Mouse (Mus musculus) spleen, adult 2 months (tissue): ENCODE data around the gene Ablim1. TPM values are rescaled to one million over a fixed set of nuclear protein-coding genes. Genes with fewer than 3 reads are reported as not detected.

Experiments used
- DNase-seq, 2 experiments: peaks; one replicate each; pipeline versions ENCODE4 v3.0.0 to v3.0.0-alpha.2; 2012 to 2021; ENCODE audit warnings: low spot score in 2 of 2, low read depth in 1 of 2
- H3K27ac ChIP-seq: fragments of 200-500 bp; 2 replicates; pipeline ENCODE4 v1.5.1; 2012; ENCODE audit warnings: low read length, inconsistent platforms; ENCODE audit not compliant: insufficient read depth
- H3K27me3 ChIP-seq: fragments of 200-500 bp; 2 replicates; pipeline ENCODE4 v1.6.1; 2012; ENCODE audit warnings: mild to moderate bottlenecking, moderate library complexity, low read length, inconsistent platforms; ENCODE audit not compliant: control insufficient read depth, insufficient read depth
- H3K36me3 ChIP-seq: fragments of 200-500 bp; 2 replicates; pipeline ENCODE4 v1.6.1; 2012; ENCODE audit warnings: mild to moderate bottlenecking, low read length, inconsistent platforms; ENCODE audit not compliant: control insufficient read depth, insufficient read depth
- H3K4me1 ChIP-seq: fragments of 200-500 bp; 2 replicates; pipeline ENCODE4 v1.6.1; 2011; ENCODE audit warnings: inconsistent platforms; ENCODE audit not compliant: control insufficient read depth, insufficient read depth, insufficient read length
- H3K4me3 ChIP-seq: fragments of 200-500 bp; 2 replicates; pipeline ENCODE4 v1.5.1; 2011; ENCODE audit warnings: mild to moderate bottlenecking, inconsistent platforms; ENCODE audit not compliant: insufficient read depth, insufficient read length; ENCODE audit errors: extremely low read depth
- CTCF ChIP-seq: fragments of 200-500 bp; IDR thresholded peaks from 2 replicates; pipeline ENCODE4 v1.5.1; 2011; ENCODE audit warnings: mild to moderate bottlenecking, inconsistent platforms; ENCODE audit not compliant: insufficient read depth, insufficient read length, insufficient replicate concordance; ENCODE audit errors: extremely low read depth
- POLR2A ChIP-seq: fragments of 200-500 bp; IDR thresholded peaks from 2 replicates; pipeline ENCODE4 v1.6.1; 2011; ENCODE audit warnings: low read depth, low read length, inconsistent platforms
- WGBS: fragments of 180-500 bp; shearing (Covaris S2); methylation state at CpG from one replicate; pipeline ENCODE4 v1.1.7; 2018; 5-methylcytosine and 5-hydroxymethylcytosine counted together
- polyA plus RNA-seq: library from polyadenylated mRNA; depleted of rRNA; stranded (reverse); fragments of >200 nt; gene quantifications from 2 replicates; pipeline ENCODE4 v1.2.3, GENCODE M21; 2012

The Ablim1 gene
- polyA plus RNA-seq, 1 experiment = 53.8 TPM

GRCm38 (mm10) chr19:57164882-57165281 lies 149.8 kb downstream of the Ablim1 start:
- no peaks in the 10 kb centered on the region for H3K27me3 ChIP-seq
- WGBS = 83% methylated on average over 2 of the region's 2 CpGs
- no peak overlapping the region for H3K4me3 ChIP-seq
- TF ChIP-seq CTCF = no peak
- no peak for TF ChIP-seq POLR2A
- H3K27ac ChIP-seq = no peak overlapping the region
- no peaks in the 10 kb centered on the region for H3K36me3 ChIP-seq
- H3K4me1 ChIP-seq = no peaks in the 10 kb centered on the region
- no peak for DNase-seq

DNA sequence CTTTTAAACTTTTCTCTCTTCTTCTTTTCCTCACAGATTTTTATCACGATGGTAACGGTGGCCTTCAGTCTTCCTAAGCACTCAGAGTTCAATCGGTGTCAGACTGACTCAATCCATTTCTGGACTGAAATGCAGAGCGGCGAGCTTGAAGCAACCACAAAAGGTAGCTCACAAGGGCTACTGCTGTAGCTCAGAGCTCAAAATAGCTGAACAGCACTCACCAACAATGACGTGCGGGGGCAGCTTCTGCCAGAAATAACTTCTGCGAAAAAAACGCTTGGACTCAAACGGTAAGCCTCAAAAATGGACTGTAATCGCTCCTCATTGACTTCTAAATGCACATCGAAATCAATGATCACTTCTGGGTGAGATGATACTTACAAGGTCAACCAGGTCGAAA lies 151.4 kb downstream of the Ablim1 start:
- H3K4me1 ChIP-seq = no peaks in the 10 kb centered on the region
- WGBS = 57% methylated on average over 13 of the region's 13 CpGs

GRCm38 (mm10) chr19:57161978-57162727 lies 152.6 kb downstream of the Ablim1 start:
- no peaks in the 10 kb centered on the region for H3K27me3 ChIP-seq
- WGBS = 90% methylated on average over 11 of the region's 11 CpGs
- DNase-seq = no peak
- no peaks in the 10 kb centered on the region for H3K36me3 ChIP-seq
- no peak overlapping the region for H3K4me3 ChIP-seq
- TF ChIP-seq POLR2A (no peak), CTCF (no peak)
- H3K27ac ChIP-seq = no peak overlapping the region
- no peaks in the 10 kb centered on the region for H3K4me1 ChIP-seq

More for the DNA sequence above, 151.4 kb downstream of the Ablim1 start:
- no peak overlapping the region for H3K27ac ChIP-seq
- no peak overlapping the region for H3K4me3 ChIP-seq
- no peaks in the 10 kb centered on the region for H3K36me3 ChIP-seq
- no peak for TF ChIP-seq POLR2A
- no peak for TF ChIP-seq CTCF
- no peaks in the 10 kb centered on the region for H3K27me3 ChIP-seq
- no peak for DNase-seq

DNA sequence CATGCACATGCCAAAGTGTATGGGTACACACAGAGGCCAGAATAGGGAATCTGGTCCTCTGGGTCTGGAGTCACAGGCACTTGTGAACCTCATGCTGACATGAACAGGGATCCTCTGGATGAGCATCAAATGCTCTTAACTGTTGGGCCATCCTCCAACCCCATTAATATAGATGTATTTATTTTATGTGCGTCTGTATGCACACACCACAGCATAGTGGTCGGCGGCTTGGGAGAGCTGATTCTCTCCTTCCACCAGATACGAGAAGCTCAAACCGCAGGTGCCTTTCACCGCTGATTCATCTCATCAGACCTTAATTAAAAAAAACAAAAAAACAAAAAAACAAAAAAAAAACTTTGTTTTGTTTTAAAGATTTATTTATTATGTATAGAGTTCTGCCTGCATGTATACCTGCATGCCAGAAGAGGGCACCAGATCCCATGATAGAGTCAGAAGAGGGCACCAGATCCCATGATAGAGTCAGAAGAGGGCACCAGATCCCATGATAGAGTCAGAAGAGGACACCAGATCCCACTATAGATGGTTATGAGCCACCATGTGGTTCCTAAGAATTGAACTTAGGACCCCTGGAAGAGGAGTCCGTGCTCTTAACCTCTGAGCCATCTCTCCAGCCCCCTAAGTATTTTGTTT lies 153.6 kb downstream of the Ablim1 start:
- TF ChIP-seq POLR2A = no peak
- peak; percentile 26; the same call in 1 of the 2 replicates for TF ChIP-seq CTCF
- H3K36me3 ChIP-seq = no peaks in the 10 kb centered on the region
- no peaks in the 10 kb centered on the region for H3K4me1 ChIP-seq
- no peak overlapping the region for H3K4me3 ChIP-seq
- H3K27ac ChIP-seq = no peak overlapping the region
- 67% methylated on average over 7 of the region's 7 CpGs for WGBS
- peak; percentile 17 to 39 for DNase-seq
- H3K27me3 ChIP-seq = no peaks in the 10 kb centered on the region

DNA sequence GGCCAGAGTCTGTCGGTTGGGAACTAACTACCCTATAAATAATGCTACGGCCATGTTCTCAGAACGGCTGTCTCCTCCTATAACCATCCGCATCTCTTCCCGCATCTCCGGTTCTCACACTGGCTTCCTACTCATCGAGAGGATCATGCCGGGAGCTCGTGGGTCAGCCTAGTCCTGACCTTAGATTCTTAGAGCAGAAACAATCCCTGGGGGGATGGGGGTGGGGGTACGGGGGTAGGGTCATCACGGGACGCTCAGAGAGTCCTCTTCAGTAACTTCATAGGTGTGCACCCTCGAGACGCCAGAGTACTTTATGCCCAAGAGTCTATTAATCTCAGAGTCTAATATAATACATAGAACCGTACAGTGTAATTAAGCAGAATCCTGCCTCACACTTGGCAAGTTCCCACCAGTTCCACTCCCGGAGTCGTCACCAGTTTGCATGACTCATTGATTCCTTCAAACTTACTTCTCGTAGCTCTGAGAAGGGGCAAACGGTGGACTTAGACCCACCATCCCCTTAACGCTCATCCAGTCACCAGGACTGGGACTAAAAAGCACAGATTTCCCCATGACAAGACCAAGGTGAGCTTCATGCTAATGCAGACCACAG lies 156.9 kb downstream of the Ablim1 start:
- no peak for DNase-seq
- 76% methylated on average over 20 of the region's 20 CpGs for WGBS
- no peak overlapping the region for H3K4me3 ChIP-seq
- H3K4me1 ChIP-seq = no peaks in the 10 kb centered on the region
- H3K27me3 ChIP-seq = no peaks in the 10 kb centered on the region
- no peak overlapping the region for H3K27ac ChIP-seq
- no peak for TF ChIP-seq CTCF
- no peak for TF ChIP-seq POLR2A
- H3K36me3 ChIP-seq = no peaks in the 10 kb centered on the region

DNA sequence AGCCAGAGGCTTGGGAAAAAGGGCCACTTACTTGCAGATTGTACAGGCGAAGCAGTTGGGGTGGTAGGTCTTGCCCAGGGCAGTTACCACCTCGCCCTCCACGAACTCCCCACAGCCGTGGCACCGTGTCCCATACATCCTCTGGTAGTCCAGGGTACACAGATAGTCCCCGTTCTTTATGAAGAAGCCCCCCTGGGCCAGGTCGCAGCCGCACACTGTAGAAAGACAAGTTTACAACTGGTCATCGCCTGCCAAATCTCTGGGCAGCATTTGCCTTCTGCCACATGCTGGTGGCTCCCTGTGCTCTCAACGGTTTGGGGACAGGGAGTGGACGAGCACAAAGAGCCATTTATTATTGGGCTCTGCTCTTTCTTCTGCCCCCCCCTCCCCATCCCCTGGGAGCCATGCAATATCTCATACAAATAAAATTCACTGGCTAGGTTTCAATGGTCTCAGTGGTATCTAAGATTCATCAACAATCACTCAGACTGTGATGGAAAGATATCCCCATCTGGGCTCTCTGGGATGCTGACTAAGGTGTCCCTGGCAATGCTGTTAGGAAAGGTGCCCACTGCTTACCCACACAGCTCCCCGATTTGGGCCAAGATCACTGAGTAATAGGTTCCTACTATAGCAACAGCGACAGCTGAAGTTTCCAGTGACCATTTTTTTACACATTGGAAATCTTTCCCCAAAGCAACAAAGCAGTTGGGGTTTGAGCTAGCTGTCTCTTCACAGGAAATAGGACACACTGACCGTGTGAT lies 159.4 kb downstream of the Ablim1 start:
- no peaks in the 10 kb centered on the region for H3K27me3 ChIP-seq
- WGBS = 88% methylated on average over 14 of the region's 14 CpGs
- no peak overlapping the region for H3K4me3 ChIP-seq
- no peak overlapping the region for H3K27ac ChIP-seq
- DNase-seq = no peak
- TF ChIP-seq POLR2A (no peak), CTCF (no peak)
- H3K36me3 ChIP-seq = no peaks in the 10 kb centered on the region
- no peaks in the 10 kb centered on the region for H3K4me1 ChIP-seq

DNA sequence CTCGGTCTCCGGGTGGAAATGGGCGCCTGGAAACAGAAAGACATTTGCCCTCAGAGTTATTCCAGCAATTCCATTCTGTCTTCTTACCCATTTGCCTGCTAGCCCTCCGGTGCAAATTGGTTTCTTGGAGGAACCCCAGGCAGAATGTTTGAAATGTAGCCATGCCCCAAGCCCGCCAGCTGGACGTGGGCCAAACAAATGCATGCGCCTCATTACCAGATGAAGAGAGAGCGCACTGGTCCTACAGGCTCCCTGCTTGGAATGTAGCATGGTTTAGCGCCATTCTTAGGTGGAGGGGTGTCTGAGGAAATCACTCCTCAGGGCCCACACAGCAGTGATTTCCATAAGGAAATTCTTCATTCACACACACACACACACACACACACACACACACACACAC lies 162.4 kb downstream of the Ablim1 start:
- H3K4me3 ChIP-seq = no peak overlapping the region
- TF ChIP-seq POLR2A = no peak
- no peak for TF ChIP-seq CTCF
- DNase-seq = no peak
- H3K27ac ChIP-seq = no peak overlapping the region
- 88% methylated on average over 9 of the region's 9 CpGs for WGBS
- H3K27me3 ChIP-seq = no peaks in the 10 kb centered on the region
- H3K36me3 ChIP-seq = no peaks in the 10 kb centered on the region
- H3K4me1 ChIP-seq = no peaks in the 10 kb centered on the region
